Mouse (Mus musculus): ENCODE data around the gene Sdsl. TPM values are rescaled to one million over a fixed set of nuclear protein-coding genes. Genes with fewer than 3 reads are reported as not detected.
A peak's percentile ranks its signal among the peaks of the same experiment; 100 is the strongest.

The Sdsl gene
- total and polyA plus RNA-seq, 2 experiments from 2014 or later: 4.6 to 8.1 TPM

- Histone ChIP-seq H3K4me1 (ENCODE audit: insufficient read depth, low read length) (no peaks in the 10 kb centered on the region), H3K9me3 (ENCODE audit: low read length) (no peaks in the 10 kb centered on the region), H3K27ac (no peak overlapping the region), H3K9ac (replicated peaks; ENCODE audit: low read length) (no peak overlapping the region), H3K4me3 (ENCODE audit: low read length) (no peak overlapping the region), H3K36me3 (ENCODE audit: insufficient read depth, low read length) (no peaks in the 10 kb centered on the region), H3K27me3 (ENCODE audit: insufficient read depth, low read length) (no peaks in the 10 kb centered on the region), H3K4me2 (ENCODE audit: low read depth, low read length) (no peak overlapping the region)
- DNase-seq (ENCODE audit: low spot score): no peak
- 92% methylated on average over 2 of the region's 2 CpGs for WGBS
- no peak for TF ChIP-seq CTCF (IDR thresholded peaks at IDR 0.05; ENCODE audit: low read depth)
- ATAC-seq: no peak
Observed at GRCm38 (mm10) chr5:120473361-120473760, 751 bp upstream of the Sdsl start.

- 53% methylated on average over 4 of the region's 4 CpGs for WGBS
- no peak for TF ChIP-seq CTCF (IDR thresholded peaks at IDR 0.05; ENCODE audit: low read depth)
- no peaks in the 10 kb centered on the region for H3K36me3 ChIP-seq (ENCODE audit: insufficient read depth, low read length)
- DNase-seq (ENCODE audit: low spot score) (no peak), ATAC-seq (no peak)
- H3K9ac ChIP-seq (replicated peaks; ENCODE audit: low read length): no peak overlapping the region
- H3K4me2 ChIP-seq (ENCODE audit: low read depth, low read length): no peak overlapping the region
- H3K4me3 ChIP-seq (ENCODE audit: low read length): no peak overlapping the region
- no peaks in the 10 kb centered on the region for H3K9me3 ChIP-seq (ENCODE audit: low read length)
- no peak overlapping the region for H3K27ac ChIP-seq
- no peaks in the 10 kb centered on the region for H3K4me1 ChIP-seq (ENCODE audit: insufficient read depth, low read length)
- H3K27me3 ChIP-seq (ENCODE audit: insufficient read depth, low read length): no peaks in the 10 kb centered on the region
Observed at GRCm38 (mm10) chr5:120471538-120471937, 1.1 kb downstream of the Sdsl start.

- 86% methylated on average over 6 of the region's 6 CpGs for WGBS
- no peak overlapping the region for H3K4me2 ChIP-seq (ENCODE audit: low read depth, low read length)
- ATAC-seq: no peak
- DNase-seq (ENCODE audit: low spot score): no peak
- no peak overlapping the region for H3K9ac ChIP-seq (replicated peaks; ENCODE audit: low read length)
- H3K9me3 ChIP-seq (ENCODE audit: low read length): no peaks in the 10 kb centered on the region
- no peak overlapping the region for H3K27ac ChIP-seq
- no peak for TF ChIP-seq CTCF (IDR thresholded peaks at IDR 0.05; ENCODE audit: low read depth)
- H3K4me1 ChIP-seq (ENCODE audit: insufficient read depth, low read length): no peaks in the 10 kb centered on the region
- no peak overlapping the region for H3K4me3 ChIP-seq (ENCODE audit: low read length)
- no peaks in the 10 kb centered on the region for H3K36me3 ChIP-seq (ENCODE audit: insufficient read depth, low read length)
- no peaks in the 10 kb centered on the region for H3K27me3 ChIP-seq (ENCODE audit: insufficient read depth, low read length)
Observed at GRCm38 (mm10) chr5:120468830-120469229, 3.8 kb downstream of the Sdsl start.

- TF ChIP-seq CTCF (IDR thresholded peaks at IDR 0.05; ENCODE audit: low read depth): no peak
- Histone ChIP-seq H3K36me3 (ENCODE audit: insufficient read depth, low read length) (no peaks in the 10 kb centered on the region), H3K4me1 (ENCODE audit: insufficient read depth, low read length) (no peaks in the 10 kb centered on the region), H3K9me3 (ENCODE audit: low read length) (no peaks in the 10 kb centered on the region), H3K27ac (no peak overlapping the region), H3K27me3 (ENCODE audit: insufficient read depth, low read length) (no peaks in the 10 kb centered on the region), H3K4me2 (ENCODE audit: low read depth, low read length) (no peak overlapping the region), H3K4me3 (ENCODE audit: low read length) (no peak overlapping the region), H3K9ac (replicated peaks; ENCODE audit: low read length) (no peak overlapping the region)
- ATAC-seq (no peak), DNase-seq (ENCODE audit: low spot score) (no peak)
- WGBS: 80% methylated on average over 5 of the region's 5 CpGs
Observed at GRCm38 (mm10) chr5:120468336-120468735, 4.3 kb downstream of the Sdsl start.

GRCm38 (mm10) chr5:120467026-120467425 is 5.6 kb downstream of the Sdsl start:
- Histone ChIP-seq H3K4me2 (ENCODE audit: low read depth, low read length) (peak overlapping the region; percentile 26), H3K36me3 (ENCODE audit: insufficient read depth, low read length) (no peaks in the 10 kb centered on the region), H3K4me1 (ENCODE audit: insufficient read depth, low read length) (no peaks in the 10 kb centered on the region), H3K4me3 (ENCODE audit: low read length) (peak overlapping the region; percentile 19; the same call in 1 of the 2 replicates), H3K27me3 (ENCODE audit: insufficient read depth, low read length) (no peaks in the 10 kb centered on the region), H3K9ac (replicated peaks; ENCODE audit: low read length) (no peak overlapping the region), H3K27ac (no peak overlapping the region), H3K9me3 (ENCODE audit: low read length) (no peaks in the 10 kb centered on the region)
- ATAC-seq: peak; percentile 43; the same call in 1 of the 2 replicates
- 15% methylated on average over 4 of the region's 4 CpGs for WGBS
- peak; percentile 39 for DNase-seq (ENCODE audit: low spot score)
- TF ChIP-seq CTCF (IDR thresholded peaks at IDR 0.05; ENCODE audit: low read depth): peak; percentile 41

GRCm38 (mm10) chr5:120465860-120466259 is 6.8 kb downstream of the Sdsl start:
- Histone ChIP-seq H3K36me3 (ENCODE audit: insufficient read depth, low read length) (no peaks in the 10 kb centered on the region), H3K4me1 (ENCODE audit: insufficient read depth, low read length) (no peaks in the 10 kb centered on the region), H3K27ac (no peak overlapping the region), H3K9me3 (ENCODE audit: low read length) (no peaks in the 10 kb centered on the region), H3K4me3 (ENCODE audit: low read length) (no peak overlapping the region), H3K4me2 (ENCODE audit: low read depth, low read length) (no peak overlapping the region), H3K9ac (replicated peaks; ENCODE audit: low read length) (no peak overlapping the region), H3K27me3 (ENCODE audit: insufficient read depth, low read length) (no peaks in the 10 kb centered on the region)
- no peak for TF ChIP-seq CTCF (IDR thresholded peaks at IDR 0.05; ENCODE audit: low read depth)
- 75% methylated on average over 6 of the region's 6 CpGs for WGBS
- ATAC-seq (no peak), DNase-seq (ENCODE audit: low spot score) (no peak)

GRCm38 (mm10) chr5:120465062-120465461 is 7.5 kb downstream of the Sdsl start:
- Histone ChIP-seq H3K9ac (replicated peaks; ENCODE audit: low read length) (no peak overlapping the region), H3K27ac (no peak overlapping the region), H3K36me3 (ENCODE audit: insufficient read depth, low read length) (no peaks in the 10 kb centered on the region), H3K9me3 (ENCODE audit: low read length) (no peaks in the 10 kb centered on the region), H3K4me2 (ENCODE audit: low read depth, low read length) (no peak overlapping the region), H3K27me3 (ENCODE audit: insufficient read depth, low read length) (no peaks in the 10 kb centered on the region), H3K4me1 (ENCODE audit: insufficient read depth, low read length) (no peaks in the 10 kb centered on the region), H3K4me3 (ENCODE audit: low read length) (no peak overlapping the region)
- TF ChIP-seq CTCF (IDR thresholded peaks at IDR 0.05; ENCODE audit: low read depth): peak; percentile 59
- ATAC-seq (no peak), DNase-seq (ENCODE audit: low spot score) (no peak)
- WGBS: 38% methylated on average over 5 of the region's 5 CpGs
